ENCODE assay signal across 13 mouse cellular contexts in genomic region chr16:14447366-14447765, GRCm38 (mm10).
"Had no signal": no experiment of that assay in that cellular context is flagged by ENCODE, and none has a peak within 500 bp of the region (broad histone marks: within the 10 kb centered on the region; RNA-seq: fewer than 3 reads in every experiment).

No protein-coding gene starts in this region.

- H3K27me3 ChIP-seq: midbrain, embryonic 13.5 days; midbrain, embryonic 15.5 days; neural tube, embryonic 12.5 days; stomach, embryonic 15.5 days had no signal

- ATAC-seq: midbrain, embryonic 13.5 days; midbrain, embryonic 15.5 days had no signal

- DNase-seq: lung, adult 18-20 months; lung, embryonic 14.5 days; lung, postnatal 10 days; lung, postnatal 4 days; right cerebral cortex, postnatal 14 days; thymus, adult 2 months; thymus, postnatal 25 days; thymus, postnatal 4 days had no signal

- H3K27ac ChIP-seq: midbrain, embryonic 13.5 days; midbrain, embryonic 15.5 days; neural tube, embryonic 12.5 days; stomach, embryonic 15.5 days; stomach, postnatal 0 days had no signal

- H3K4me1 ChIP-seq: midbrain, embryonic 13.5 days; midbrain, embryonic 15.5 days; neural tube, embryonic 12.5 days; stomach, embryonic 15.5 days had no signal

- H3K9me3 ChIP-seq: midbrain, embryonic 13.5 days; midbrain, embryonic 15.5 days; neural tube, embryonic 12.5 days; stomach, embryonic 15.5 days had no signal

- H3K4me3 ChIP-seq: midbrain, embryonic 13.5 days; midbrain, embryonic 15.5 days; neural tube, embryonic 12.5 days; stomach, embryonic 15.5 days had no signal

- H3K36me3 ChIP-seq: stomach, embryonic 15.5 days had no signal
